Mouse (Mus musculus): ENCODE results near the gene Cyb561d1.

Cyb561d1 gene

GRCm38 (mm10) chr3:108165532-108166315 lies 35.3 kb downstream of the Cyb561d1 start:
- H3K36me3 ChIP-seq (ENCODE audit: control insufficient read depth, insufficient read depth, low read length, poor library complexity, severe bottlenecking) = no peaks in the 10 kb centered on the region
- H3K27me3 ChIP-seq (ENCODE audit: control insufficient read depth, insufficient read depth, low read length, poor library complexity, severe bottlenecking) = no peaks in the 10 kb centered on the region
- no peak for DNase-seq (ENCODE audit: low read depth, low spot score)

- Histone ChIP-seq H3K27me3 (ENCODE audit: control insufficient read depth, insufficient read depth, low read length, poor library complexity, severe bottlenecking) (no peaks in the 10 kb centered on the region), H3K36me3 (ENCODE audit: control insufficient read depth, insufficient read depth, low read length, poor library complexity, severe bottlenecking) (no peaks in the 10 kb centered on the region)
- DNase-seq (ENCODE audit: low read depth, low spot score) = peak; percentile 87
Observed at GRCm38 (mm10) chr3:108164807-108165206, 36.2 kb downstream of the Cyb561d1 start.

- H3K36me3 ChIP-seq (ENCODE audit: control insufficient read depth, insufficient read depth, low read length, poor library complexity, severe bottlenecking) = no peaks in the 10 kb centered on the region
- DNase-seq (ENCODE audit: low read depth, low spot score) = no peak
- no peaks in the 10 kb centered on the region for H3K27me3 ChIP-seq (ENCODE audit: control insufficient read depth, insufficient read depth, low read length, poor library complexity, severe bottlenecking)
Observed at GRCm38 (mm10) chr3:108164091-108164490, 36.9 kb downstream of the Cyb561d1 start.

GRCm38 (mm10) chr3:108158383-108159037 lies 42.5 kb downstream of the Cyb561d1 start:
- Histone ChIP-seq H3K27me3 (ENCODE audit: control insufficient read depth, insufficient read depth, low read length, poor library complexity, severe bottlenecking) (no peaks in the 10 kb centered on the region), H3K36me3 (ENCODE audit: control insufficient read depth, insufficient read depth, low read length, poor library complexity, severe bottlenecking) (no peaks in the 10 kb centered on the region)
- no peak for DNase-seq (ENCODE audit: low read depth, low spot score)

GRCm38 (mm10) chr3:108154656-108155055 lies 46.4 kb downstream of the Cyb561d1 start, which contains the start of gene Gpr61:
TSS of gene Gpr61 (minus strand) at chr3:108154882.
- Histone ChIP-seq H3K36me3 (ENCODE audit: control insufficient read depth, insufficient read depth, low read length, poor library complexity, severe bottlenecking) (no peaks in the 10 kb centered on the region), H3K27me3 (ENCODE audit: control insufficient read depth, insufficient read depth, low read length, poor library complexity, severe bottlenecking) (no peaks in the 10 kb centered on the region)
- DNase-seq (ENCODE audit: low read depth, low spot score) = no peak

GRCm38 (mm10) chr3:108152290-108152689 lies 48.7 kb downstream of the Cyb561d1 start:
- no peak for DNase-seq (ENCODE audit: low read depth, low spot score)
- no peaks in the 10 kb centered on the region for H3K27me3 ChIP-seq (ENCODE audit: control insufficient read depth, insufficient read depth, low read length, poor library complexity, severe bottlenecking)
- H3K36me3 ChIP-seq (ENCODE audit: control insufficient read depth, insufficient read depth, low read length, poor library complexity, severe bottlenecking) = no peaks in the 10 kb centered on the region

GRCm38 (mm10) chr3:108147386-108148235 lies 53.4 kb downstream of the Cyb561d1 start:
- Histone ChIP-seq H3K27me3 (ENCODE audit: control insufficient read depth, insufficient read depth, low read length, poor library complexity, severe bottlenecking) (no peaks in the 10 kb centered on the region), H3K36me3 (ENCODE audit: control insufficient read depth, insufficient read depth, low read length, poor library complexity, severe bottlenecking) (no peaks in the 10 kb centered on the region)
- peak; percentile 93 for DNase-seq (ENCODE audit: low read depth, low spot score)

- DNase-seq (ENCODE audit: low read depth, low spot score) = no peak
- H3K27me3 ChIP-seq (ENCODE audit: control insufficient read depth, insufficient read depth, low read length, poor library complexity, severe bottlenecking) = no peaks in the 10 kb centered on the region
- no peaks in the 10 kb centered on the region for H3K36me3 ChIP-seq (ENCODE audit: control insufficient read depth, insufficient read depth, low read length, poor library complexity, severe bottlenecking)
Observed at GRCm38 (mm10) chr3:108146671-108147070, 54.3 kb downstream of the Cyb561d1 start.

Data from splenic B cell, adult 2 months (primary cell).